Mouse (Mus musculus) frontal cortex, postnatal 36 days (tissue): ENCODE results near the gene Shmt2.

Experiments
- DNase-seq, 2 experiments: peaks; one replicate each; pipeline ENCODE4 v3.0.0; 2022; ENCODE audit warnings: low spot score in 2 of 2

Shmt2 gene

DNA sequence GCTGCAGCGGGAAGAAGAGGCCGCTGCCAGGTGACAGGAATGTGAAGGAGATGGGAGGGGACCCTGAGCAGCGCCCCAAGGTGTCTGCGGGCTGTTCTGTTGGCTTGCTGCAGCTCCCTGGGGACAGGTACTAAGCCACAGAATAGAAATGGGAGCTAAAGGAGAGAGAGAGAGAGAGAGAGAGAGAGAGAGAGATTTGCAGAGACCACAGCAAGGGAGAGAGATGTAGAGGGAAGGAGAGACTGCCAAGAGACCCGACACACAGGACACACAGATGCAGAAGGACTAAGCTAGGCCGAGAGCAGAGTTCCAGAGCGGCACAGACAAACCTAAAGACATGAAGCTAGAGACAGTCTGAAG lies 10.0 kb downstream of the Shmt2 start:
- no peak for DNase-seq

DNA sequence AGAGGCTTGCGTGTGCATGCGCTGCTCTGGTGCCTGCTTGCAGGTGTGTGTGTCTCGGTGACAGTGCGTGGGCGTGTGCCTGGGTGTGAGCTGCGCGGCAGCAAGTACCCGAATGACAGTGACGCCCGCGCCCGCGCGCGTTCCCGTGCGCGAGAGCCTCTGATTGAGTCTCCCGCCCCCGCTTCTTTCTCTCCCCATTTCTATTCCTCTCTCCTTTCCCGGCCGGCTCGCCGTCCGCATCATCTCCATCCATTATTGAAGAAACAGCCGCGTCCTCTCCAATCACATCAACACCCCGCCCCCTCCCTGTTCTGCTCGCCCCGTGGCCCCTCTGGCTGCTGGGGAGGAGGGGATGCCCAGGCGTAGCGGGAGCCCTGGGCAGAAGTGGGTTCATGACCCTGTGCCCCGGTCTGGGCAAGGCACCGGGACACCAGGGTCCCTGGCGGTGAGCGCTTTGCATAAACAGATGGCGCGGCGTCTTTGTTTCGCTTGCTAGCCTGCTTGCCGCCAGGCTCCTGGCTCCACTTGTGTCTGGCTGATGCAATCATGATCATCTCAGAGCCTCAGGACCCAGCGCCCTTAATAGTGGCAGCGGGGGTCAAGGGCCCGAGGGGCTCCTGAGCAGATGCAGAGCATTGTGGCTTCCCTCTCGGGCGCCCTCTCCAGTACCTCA lies 10.5 kb downstream of the Shmt2 start:
- peak; percentile 83 to 91 for DNase-seq

DNA sequence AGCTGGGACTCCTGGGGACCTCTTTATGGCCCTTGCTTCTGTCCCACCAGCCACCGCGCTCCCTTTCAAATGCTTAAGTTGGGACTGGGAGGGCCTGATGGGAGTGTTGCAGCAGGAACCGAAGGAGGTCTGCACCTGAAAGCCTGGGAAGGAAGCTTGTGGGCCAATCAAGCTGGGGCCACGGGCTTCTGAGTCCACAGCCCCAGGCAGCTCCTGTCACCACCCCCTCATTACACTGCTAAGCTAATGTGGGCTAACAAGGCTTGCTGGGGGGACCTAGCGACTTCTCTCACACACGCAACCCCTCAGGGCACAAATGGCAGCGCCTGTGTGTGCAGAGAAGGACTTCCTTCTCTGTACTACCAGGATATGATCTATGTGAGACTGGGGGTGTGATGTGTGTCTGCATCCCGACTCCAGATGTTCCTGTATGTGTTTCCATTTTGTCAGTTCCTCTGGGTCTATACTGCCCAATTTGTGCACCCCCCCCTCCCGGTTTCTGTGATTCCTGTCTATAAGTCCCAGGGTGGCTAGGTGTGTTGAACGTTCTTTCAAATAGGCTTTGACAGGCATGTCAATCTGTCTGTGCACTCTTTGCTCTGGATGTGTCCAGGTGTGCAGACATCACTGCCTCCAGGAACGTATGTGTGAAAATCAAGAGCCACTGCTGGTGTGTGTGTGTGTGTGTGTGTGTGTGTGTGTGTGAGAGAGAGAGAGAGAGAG lies 11.2 kb downstream of the Shmt2 start:
- no peak for DNase-seq

DNA sequence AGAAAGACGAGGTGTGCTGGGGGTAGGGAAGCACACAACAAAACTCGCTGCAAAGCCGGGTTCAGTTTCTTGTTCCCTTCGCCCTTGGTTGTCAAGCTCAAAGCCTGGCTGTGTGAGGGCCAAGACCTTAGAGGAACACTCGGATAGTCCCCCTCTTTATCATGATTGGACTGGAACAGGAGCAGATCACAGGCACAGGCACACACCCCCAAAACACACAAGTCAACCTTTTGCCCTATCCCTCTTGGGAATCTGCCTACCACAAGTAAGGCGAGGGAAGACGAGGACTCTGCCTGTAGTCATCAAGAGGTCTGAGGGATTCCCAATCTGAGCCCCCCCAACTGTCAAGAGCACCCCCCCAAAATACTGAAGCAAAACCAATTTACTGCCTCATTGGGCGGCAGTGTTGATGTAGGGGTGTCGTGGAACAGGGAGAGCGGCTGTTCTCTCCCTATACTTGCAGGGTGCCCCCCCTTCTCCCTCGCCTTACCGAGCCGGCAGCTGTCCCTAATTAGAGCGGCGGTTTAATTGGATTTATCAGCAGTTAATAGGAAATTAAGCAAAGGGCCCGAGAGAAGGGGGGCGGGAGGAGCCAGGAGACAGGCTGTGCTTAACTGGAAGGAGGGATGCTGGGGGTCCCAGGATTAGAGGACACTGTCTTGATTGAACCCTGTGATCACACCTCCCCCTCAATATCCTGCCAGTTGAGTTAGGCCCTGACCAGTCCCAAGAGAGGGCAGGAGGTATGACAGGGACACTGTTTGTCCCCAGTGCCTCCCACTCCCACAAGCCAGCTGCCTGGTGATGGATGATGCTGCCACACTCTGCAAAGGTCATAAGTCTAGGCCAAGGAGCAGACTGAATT lies 12.2 kb downstream of the Shmt2 start:
- DNase-seq = no peak

DNA sequence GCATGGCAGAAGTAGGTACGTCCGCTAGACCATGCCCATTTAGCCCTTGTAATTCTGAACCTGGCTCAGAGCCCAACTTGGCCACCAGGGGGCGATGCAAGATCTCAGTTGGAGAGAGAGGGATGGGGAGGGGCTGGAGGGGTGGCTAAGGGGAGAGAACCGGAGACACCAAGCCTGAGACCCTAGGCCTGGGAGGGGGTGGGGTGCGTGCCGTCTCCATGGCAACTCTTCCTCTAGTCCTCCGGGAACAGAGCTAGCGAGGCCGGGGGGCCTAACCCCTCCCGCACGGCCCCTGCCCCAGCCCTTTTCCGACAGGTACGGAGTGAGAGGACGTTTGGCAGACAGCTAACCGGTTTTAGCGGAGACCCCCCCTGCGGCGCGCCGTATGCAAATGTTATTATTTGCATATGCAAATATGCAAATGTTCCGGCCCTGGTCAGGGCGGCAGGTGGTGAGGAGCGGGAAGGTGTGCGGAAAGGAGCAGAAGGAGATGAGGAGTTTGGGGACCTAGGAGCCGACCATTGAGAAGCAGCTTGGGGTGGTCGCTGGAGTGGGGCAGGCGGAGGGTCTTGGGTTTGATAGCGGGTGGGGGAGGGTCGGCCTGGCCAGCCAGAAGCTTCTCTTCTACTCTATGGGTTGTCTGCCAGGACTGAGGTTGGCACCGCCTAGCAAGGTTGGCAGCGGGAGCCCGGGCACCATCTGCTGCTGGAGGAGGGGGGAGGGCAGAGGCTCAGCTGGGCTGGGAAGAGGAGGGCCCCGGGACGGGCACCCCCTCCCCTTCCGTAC lies 13.0 kb downstream of the Shmt2 start:
- DNase-seq = peak; percentile 79 to 84

DNA sequence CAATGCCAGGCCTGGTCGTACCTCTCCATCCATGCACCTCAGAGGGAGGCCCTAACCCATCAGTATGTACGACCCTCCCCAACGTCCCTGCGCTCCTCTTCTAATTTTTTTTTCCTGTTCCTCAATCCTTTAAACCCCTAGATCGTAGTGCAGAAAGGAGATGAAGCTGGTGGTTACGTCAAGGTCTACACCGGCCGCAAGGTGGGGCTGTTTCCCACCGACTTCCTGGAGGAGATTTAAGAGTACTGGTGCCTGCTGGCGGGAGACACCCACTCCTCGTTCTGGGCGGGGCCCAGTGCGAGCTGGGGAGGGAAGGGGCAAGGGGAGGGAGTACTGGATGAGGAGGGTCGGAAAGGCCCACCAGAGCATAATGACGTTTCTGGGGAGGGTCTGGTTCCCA lies 14.0 kb downstream of the Shmt2 start:
- peak; percentile 71 to 78 for DNase-seq

DNA sequence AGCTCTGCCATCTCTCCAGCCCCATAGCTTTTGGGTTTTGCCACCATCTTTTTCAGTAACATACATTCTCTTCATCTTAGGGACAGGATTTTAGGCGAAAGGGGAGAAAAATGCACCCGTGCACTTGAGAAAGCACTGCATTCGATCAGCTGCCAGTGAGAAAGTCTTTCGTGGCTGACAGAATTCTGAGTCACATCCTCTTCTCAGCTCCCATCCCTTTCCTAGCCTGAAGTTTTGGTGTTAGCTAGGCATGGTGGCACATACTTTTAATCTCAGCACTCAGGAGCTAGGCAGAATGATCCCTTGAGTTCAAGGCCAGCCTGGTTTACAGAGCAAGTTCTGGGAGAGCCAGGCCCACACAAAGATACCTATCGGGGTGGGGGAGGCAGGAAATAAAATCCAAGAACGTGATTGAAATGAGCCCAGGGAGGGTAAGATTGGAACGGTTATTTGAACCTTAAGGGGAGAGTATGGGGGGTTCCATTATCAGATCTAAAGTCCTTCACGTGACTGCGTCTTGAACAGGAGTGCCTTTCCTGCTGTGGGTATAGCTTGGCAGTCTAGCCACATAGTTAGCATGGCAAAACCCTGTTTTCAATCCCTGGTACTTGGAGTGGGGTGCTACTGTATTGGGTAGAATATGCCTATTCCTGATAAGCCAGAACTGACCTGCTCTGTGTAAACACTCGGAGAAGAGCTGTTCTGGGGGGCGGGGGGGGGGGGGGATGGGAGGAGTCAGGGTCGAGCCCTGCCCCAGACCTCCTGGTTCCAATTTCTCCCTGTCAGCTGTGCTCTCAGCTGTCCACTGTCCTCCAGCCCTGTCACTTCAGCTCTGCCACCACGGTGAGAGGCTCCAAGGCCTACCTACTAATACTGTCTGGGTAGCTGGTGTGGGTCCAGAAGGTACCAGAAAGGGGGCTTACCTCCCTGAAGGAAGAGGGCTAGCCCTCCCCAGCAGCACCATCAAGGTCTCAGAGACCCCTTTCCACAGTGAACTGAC lies 21.1 kb downstream of the Shmt2 start, which contains the start of gene Stac3:
Gene Stac3, plus strand, starts transcription at position 793 of the 1,000 bp plus-strand sequence.
- DNase-seq = no peak

DNA sequence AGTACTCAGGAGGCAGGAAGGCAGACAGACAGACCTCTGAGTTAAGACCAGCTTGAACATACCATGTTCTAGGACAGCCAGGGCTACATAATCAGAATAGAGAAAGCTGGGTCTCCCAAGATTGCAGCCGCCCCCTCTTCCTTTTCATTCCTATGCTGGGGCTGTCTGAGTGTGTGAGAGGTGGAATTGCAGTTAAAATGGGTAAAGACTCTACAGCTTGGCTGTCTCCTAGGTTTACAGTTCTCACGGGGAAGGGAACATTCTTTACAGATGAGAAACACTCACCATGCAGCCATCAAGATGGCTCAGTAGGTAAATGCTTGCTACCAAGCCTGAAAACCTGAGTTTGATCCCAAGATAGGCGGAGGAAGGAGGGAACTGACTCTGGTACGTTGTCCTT lies 22.2 kb downstream of the Shmt2 start:
- DNase-seq = no peak

DNA sequence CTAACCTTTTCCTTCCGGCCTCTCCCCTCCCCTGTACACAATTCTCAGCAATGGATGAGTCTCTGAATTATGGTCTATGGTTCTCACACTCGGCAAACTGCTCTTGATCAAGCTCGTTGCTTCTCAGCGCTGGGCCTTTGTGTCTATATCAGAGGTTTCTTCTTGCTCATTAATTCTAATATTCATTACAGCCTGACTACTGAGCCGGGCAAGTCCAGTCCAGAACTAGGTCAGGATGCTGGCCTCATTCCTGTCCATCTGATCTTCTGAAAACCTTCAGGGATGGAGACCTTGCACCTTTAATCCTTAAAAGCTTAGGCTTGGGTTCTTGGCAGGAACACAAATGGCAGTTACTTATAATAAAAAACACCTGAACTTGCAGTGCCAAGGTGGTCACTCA lies 22.7 kb downstream of the Shmt2 start:
- DNase-seq = no peak

DNA sequence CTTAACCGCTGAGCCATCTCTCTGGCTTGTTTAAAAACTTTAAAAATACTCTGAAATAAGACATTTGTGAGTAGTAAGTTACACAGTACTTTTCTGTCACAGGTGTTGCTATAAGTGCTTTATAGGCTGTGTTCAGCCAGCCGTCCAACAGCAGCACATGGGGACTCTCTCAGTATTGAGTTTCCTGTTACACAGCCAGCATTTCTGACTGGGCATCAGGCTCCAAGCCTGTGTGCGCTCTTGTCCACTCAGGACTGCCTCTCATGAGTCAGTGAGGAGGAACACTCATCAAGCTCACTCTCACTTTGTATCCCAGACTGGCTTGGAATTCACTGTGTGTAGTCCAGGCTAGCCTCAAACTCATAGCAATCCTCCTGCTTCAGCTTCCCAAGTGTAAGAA lies 26.1 kb downstream of the Shmt2 start:
- no peak for DNase-seq

DNA sequence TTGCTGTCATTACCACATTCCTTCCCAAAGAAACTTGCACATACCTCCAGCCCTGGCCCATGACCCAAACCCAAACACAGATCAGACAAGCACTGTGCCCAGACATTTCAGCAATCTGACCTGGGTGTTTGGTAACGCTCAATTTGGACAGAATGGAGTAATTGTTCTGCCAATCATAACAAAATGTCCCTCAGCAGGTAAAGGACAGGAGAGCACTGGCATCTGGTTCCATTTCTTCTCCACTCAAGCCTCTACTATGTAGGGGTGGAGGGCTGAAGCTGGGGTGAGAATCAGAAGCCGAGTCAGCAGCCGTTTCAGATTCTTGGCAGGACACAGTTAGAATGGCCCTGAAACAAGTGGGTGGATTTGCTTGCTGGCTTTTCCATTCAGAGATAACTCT lies 30.1 kb downstream of the Shmt2 start:
- no peak for DNase-seq

DNA sequence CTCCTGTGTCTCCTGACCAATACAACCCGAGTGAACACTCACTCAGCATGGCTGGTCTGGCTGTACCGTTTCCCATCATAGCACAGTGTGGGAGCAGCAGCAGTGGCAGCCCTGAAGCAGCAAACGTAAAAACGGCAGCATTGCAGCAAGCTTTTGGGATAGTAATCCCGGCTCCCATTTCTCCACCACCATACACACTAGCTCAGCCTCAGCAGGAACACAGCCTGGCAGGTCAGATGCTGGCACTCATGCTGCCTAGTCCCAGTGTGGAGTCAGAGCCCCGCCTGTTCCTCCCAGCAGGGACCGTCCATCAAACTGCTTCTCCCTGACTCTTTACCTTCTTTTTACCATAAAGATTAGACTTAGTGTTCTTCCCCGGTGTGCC lies 31.1 kb downstream of the Shmt2 start:
- no peak for DNase-seq

DNA sequence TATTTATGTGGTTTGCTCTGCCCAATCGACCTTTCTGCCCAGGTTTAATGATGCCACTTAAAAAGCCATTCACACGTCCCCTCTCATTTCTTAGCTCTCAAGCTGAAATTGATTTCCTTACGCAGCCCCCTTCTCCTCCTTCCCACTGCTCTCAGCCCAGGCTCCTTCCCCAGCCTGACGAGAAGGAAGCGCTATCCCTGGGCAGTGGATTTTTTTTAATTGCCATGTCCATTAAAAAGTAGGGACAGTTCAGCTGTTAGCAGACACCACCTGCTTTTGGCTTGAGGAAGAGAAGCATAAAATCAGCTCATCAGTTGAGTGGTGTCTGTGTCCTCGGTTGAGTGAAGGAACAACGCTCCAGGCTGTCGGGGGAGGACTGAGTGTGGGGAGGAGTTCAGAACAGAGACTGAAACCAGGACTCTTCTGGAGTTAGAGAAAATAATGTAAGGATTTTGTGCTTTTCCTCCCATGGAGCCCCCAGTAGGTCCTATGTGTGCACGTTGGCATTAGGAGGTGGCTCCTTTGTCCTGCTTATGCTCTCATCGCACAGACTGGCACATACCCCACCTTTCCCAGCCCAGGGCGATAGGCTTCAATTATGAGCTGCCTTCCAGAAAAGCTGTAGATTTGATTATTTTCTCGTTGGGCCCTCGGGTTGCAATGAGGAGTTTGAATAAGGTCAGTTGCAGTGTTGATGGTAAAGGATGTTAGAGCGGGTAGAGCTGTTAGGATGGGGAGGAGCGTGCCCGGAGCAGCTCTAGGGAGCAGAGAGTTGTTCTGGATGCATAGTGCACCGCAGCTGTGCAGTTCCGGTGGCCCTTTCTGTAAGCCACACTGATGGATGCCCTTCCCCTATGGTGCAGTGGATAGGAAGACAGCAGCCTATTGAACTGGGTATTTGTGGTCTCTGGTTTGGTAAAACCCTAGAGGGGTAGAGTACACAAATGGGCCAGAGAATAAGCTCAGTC lies 31.8 kb downstream of the Shmt2 start:
- DNase-seq = no peak

DNA sequence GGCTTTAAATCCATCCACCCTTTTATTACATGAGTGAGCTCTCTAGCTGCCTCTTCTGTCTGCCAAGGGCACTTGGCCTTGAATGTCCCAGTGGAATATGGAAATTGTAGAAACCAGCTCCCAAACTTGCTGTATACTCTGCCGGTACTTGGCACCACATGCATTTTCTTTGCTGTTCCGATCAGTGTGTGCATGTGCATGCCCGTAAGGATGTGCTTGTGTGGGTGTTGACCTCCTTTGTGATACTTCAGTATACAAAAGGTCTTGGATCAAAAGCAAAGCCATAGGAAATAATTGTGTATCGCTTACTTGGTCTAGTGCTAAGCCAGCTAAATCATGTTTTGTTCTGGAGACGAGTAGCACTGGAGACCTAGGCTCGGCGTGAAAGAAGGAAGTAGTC lies 33.4 kb downstream of the Shmt2 start:
- no peak for DNase-seq

DNA sequence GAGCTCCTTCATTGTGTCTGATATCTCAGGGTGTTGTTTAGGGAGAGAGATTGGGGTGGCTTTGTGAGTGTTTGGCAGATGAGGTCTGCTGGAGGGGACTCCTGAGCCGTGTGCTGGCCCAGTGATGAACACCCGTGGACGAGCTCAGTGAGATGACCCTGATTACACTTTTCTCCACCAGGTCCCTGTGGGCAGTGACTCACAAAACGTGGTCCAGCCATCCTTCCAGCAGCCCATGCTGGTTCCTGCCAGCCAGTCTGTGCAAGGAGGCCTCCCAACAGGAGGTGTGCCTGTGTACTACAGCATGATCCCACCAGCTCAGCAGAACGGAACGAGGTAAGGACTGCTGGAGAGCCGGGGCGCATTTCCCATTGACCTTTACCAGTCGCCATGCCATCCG lies 37.0 kb downstream of the Shmt2 start:
- DNase-seq = no peak

DNA sequence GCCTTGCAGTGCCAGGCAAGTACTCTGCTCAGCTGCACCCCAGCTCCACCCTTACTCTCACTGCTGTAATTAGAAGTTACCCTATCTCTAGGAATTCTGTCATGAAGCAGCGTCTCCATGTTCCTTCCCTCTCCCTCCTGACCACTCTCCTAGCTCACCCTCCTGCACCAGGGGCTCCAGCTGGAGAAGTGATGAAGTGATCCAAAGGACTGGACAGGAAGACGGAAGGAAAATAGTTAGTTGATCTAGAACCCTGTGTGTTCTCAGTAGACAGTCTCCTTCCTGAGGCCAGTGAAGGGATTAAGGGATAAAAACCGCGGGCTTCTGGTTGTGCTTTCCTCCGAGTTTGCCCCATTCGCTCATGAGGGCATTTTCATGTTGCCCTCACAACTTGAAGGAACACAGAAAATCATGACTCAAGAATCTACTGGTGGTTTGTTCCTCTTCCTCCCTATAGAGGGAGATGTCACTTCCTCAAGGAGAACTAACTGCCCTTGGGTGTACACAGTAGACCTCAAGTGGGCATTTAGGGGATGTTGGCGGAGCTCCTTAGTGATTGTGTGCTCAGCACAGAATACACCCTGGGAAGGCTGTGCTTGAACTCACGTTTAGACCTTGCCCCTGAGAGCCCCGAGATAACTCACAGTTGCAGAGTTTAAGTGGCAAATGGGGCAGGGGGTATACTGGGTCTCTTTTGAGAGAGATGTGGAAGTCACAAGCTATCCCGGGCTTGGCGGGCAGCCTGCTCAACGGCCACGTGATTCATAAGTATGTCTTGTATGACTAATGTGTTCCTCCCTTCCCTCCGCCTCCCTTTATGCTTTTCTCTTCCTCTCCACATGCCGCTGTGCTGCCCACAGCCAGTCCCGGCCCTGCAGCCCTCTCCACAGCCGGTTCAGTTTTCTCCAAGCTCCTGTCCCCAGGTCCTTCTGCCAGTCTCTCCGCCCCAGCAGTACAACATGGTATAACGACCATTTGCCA lies 41.1 kb downstream of the Shmt2 start:
- peak; percentile 66 to 69 for DNase-seq

DNA sequence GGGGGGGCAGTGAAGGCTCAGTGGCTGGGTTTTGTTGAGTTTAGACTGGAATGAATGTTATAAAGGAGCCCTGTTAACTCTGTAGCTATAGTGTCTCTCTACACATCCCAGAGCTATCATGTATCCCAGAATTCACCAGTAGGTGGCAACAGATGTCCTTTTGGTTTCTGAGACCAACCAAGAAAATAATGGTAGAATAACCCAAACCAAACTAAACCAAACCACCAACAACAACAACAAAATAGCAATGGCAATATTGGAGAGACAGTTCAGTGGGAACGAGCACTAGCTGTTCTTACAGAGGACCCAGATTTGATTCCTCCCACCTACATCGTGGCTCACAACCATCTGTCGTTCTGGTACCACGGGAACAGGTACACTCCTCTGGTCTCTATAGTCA lies 43.1 kb downstream of the Shmt2 start:
- peak in 1 of 2 experiments; percentile 31 for DNase-seq

DNA sequence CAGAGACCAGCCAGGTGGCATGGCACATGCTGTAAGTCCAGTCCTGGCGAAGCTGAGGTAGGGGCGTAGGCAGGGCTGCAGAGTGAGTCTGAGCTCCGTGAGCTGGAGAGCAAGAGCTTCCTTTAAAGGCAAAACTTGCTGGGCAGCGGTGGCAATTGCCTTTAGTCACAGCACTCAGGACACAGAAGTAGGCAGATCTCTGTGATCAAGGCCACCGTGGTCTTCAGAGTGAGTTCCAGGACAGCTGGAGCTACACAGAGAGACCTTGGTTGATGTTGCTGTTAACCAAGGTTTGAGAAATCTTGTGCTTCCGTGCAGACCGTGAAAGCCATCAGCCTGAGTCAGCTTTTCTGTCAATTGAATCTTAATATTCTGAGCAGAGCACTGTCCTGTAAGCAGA lies 44.9 kb downstream of the Shmt2 start:
- DNase-seq = no peak
